Mouse (Mus musculus): Measurements from ENCODE around the gene Adcy6.

DNA sequence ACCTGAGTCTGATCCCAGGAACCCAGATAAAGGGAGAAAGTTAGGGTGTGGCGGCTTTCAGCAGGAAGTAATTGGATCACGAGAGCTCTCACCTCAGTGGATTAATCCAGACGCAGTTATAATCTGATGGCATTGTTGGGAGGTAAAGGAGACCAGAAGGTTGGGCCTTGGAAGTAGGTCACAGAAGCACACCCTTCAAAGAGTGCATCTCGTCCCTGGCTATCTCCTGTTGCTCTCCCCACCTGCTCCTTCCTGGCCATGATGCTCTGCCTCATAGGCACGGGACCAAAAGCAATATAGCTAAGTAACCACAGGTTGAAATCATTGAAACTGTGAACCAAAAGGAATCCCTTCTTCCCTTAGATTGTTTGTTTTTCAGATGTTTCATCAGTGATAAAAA lies 52.7 kb downstream of the Adcy6 start:
- TF ChIP-seq CTCF (IDR thresholded peaks at IDR 0.05; ENCODE audit: extremely low read depth, insufficient read length, insufficient replicate concordance, low read depth, low read length) = no peak
- TF ChIP-seq POLR2A (IDR thresholded peaks at IDR 0.05; ENCODE audit: low read depth, low read length) = no peak

All from small intestine, adult 2 months (tissue).